Mouse (Mus musculus) hindbrain, embryonic 12.5 days (tissue): ENCODE measurements around the gene Nr2f6. TPM values are rescaled to one million over a fixed set of nuclear protein-coding genes. Genes with fewer than 3 reads are reported as not detected.

Experiments used
- ATAC-seq: fragments of 200-750 bp; cut with Nextera tagmentation; 2 replicates; pipeline ENCODE4 v1.8.0; 2017; ENCODE audit warnings: moderate TSS enrichment; ENCODE audit not compliant: low FRiP score
- H3K27ac ChIP-seq: fragments of 300-500 bp; sonication (generic); 2 replicates; pipeline ENCODE4 v1.5.1; 2016; ENCODE audit warnings: mild to moderate bottlenecking
- H3K27me3 ChIP-seq: fragments of 300-500 bp; sonication (generic); 2 replicates; pipeline ENCODE4 v1.6.1; 2016; ENCODE audit warnings: mild to moderate bottlenecking
- H3K36me3 ChIP-seq: fragments of 300-500 bp; sonication (generic); 2 replicates; pipeline ENCODE4 v1.6.1; 2016; ENCODE audit warnings: mild to moderate bottlenecking
- H3K4me1 ChIP-seq: fragments of 300-500 bp; sonication (generic); 2 replicates; pipeline ENCODE4 v1.6.1; 2016
- H3K4me2 ChIP-seq: fragments of 300-500 bp; sonication (generic); replicated peaks from 2 replicates; pipeline ENCODE4 v1.6.1; 2016; ENCODE audit warnings: mild to moderate bottlenecking
- H3K4me3 ChIP-seq: fragments of 300-500 bp; sonication (generic); 2 replicates; pipeline ENCODE4 v1.5.1; 2016; ENCODE audit warnings: mild to moderate bottlenecking
- H3K9ac ChIP-seq: fragments of 300-500 bp; sonication (generic); 2 replicates; pipeline ENCODE4 v1.6.1; 2016; ENCODE audit warnings: mild to moderate bottlenecking, moderate library complexity
- H3K9me3 ChIP-seq: fragments of 300-500 bp; sonication (generic); replicated peaks from 2 replicates; pipeline ENCODE4 v1.6.1; 2016; ENCODE audit warnings: mild to moderate bottlenecking
- WGBS: fragments of 180-500 bp; shearing (Covaris S2); methylation state at CpG from one replicate; pipeline ENCODE4 v1.1.7; 2016; 5-methylcytosine and 5-hydroxymethylcytosine counted together
- polyA plus RNA-seq: library from polyadenylated mRNA; unstranded; fragments of >200 nt; fragmentation: Nextera tagmentation; extraction: Ambion mirVana; gene quantifications from 2 replicates; pipeline ENCODE4 v1.2.1, GENCODE M21; 2016

The Nr2f6 gene
- polyA plus RNA-seq: 61.2 and 65.2 TPM in 2 replicates

GRCm38 (mm10) chr8:71381421-71381970 is at the start of gene Nr2f6:
TSS of gene Nr2f6 (minus strand) at chr8:71381960.
- Histone ChIP-seq H3K9me3 (no peaks in the 10 kb centered on the region), H3K27ac (peak within 1 kb of the TSS; percentile 95), H3K27me3 (no peaks in the 10 kb centered on the region), H3K4me3 (peak within 1 kb of the TSS; percentile 63), H3K36me3 (0 out of 2 replicates have a peak, but pooled peaks cover 8% of the 10 kb centered on the region), H3K4me1 (peaks cover 39% of the 10 kb centered on the region), H3K4me2 (peak within 1 kb of the TSS; percentile 96), H3K9ac (peak within 1 kb of the TSS; percentile 78)
- under 1% methylated on average over 75 of the region's 89 CpGs for WGBS
- peak; percentile 51 for ATAC-seq

- no peak overlapping the region for H3K4me2 ChIP-seq
- H3K4me3 ChIP-seq: no peak overlapping the region
- no peak for ATAC-seq
- H3K27ac ChIP-seq: no peak overlapping the region
- H3K27me3 ChIP-seq: no peaks in the 10 kb centered on the region
- 0 out of 2 replicates have a peak, but pooled peaks cover 11% of the 10 kb centered on the region for H3K9me3 ChIP-seq
- no peaks in the 10 kb centered on the region for H3K4me1 ChIP-seq
- no peaks in the 10 kb centered on the region for H3K36me3 ChIP-seq
- no peak overlapping the region for H3K9ac ChIP-seq
These were observed 40.4 kb upstream of the Nr2f6 start for GRCm38 (mm10) chr8:71422121-71422520.

GRCm38 (mm10) chr8:71411535-71412273 is 29.9 kb upstream of the Nr2f6 start:
- no peak overlapping the region for H3K27ac ChIP-seq
- ATAC-seq: no peak
- H3K9me3 ChIP-seq: no peaks in the 10 kb centered on the region
- no peak overlapping the region for H3K4me2 ChIP-seq
- peaks cover 14% of the 10 kb centered on the region; the same call in 1 of the 2 replicates for H3K36me3 ChIP-seq
- H3K4me1 ChIP-seq: peaks cover 10% of the 10 kb centered on the region
- no peak overlapping the region for H3K9ac ChIP-seq
- WGBS: 46% methylated on average over 11 of the region's 11 CpGs
- no peaks in the 10 kb centered on the region for H3K27me3 ChIP-seq
- no peak overlapping the region for H3K4me3 ChIP-seq

- WGBS: 95% methylated on average over 4 of the region's 4 CpGs
- ATAC-seq: no peak
These were observed 26.5 kb upstream of the Nr2f6 start for GRCm38 (mm10) chr8:71408231-71408630.

GRCm38 (mm10) chr8:71407441-71407840 is 25.7 kb upstream of the Nr2f6 start:
- Histone ChIP-seq H3K27me3 (no peaks in the 10 kb centered on the region), H3K36me3 (peaks cover 17% of the 10 kb centered on the region; the same call in 1 of the 2 replicates), H3K4me2 (peak overlapping the region; percentile 82; the same call in 1 of the 2 replicates), H3K4me3 (peak overlapping the region; percentile 49; the same call in 1 of the 2 replicates), H3K27ac (no peak overlapping the region), H3K9me3 (no peaks in the 10 kb centered on the region), H3K9ac (no peak overlapping the region), H3K4me1 (peaks cover 19% of the 10 kb centered on the region)
- 93% methylated on average over 14 of the region's 14 CpGs for WGBS
- ATAC-seq: no peak

More at GRCm38 (mm10) chr8:71408231-71408630, 26.5 kb upstream of the Nr2f6 start:
- Histone ChIP-seq H3K4me2 (no peak overlapping the region), H3K27ac (no peak overlapping the region), H3K9ac (no peak overlapping the region), H3K4me3 (no peak overlapping the region), H3K4me1 (peaks cover 19% of the 10 kb centered on the region), H3K9me3 (no peaks in the 10 kb centered on the region), H3K27me3 (no peaks in the 10 kb centered on the region), H3K36me3 (peaks cover 17% of the 10 kb centered on the region; the same call in 1 of the 2 replicates)

GRCm38 (mm10) chr8:71406099-71407015 is 24.6 kb upstream of the Nr2f6 start:
- WGBS: under 1% methylated on average over 55 of the region's 55 CpGs
- Histone ChIP-seq H3K36me3 (peaks cover 17% of the 10 kb centered on the region; the same call in 1 of the 2 replicates), H3K27ac (no peak overlapping the region), H3K4me3 (peak overlapping the region; percentile 49), H3K4me2 (peak overlapping the region; percentile 82), H3K9me3 (no peaks in the 10 kb centered on the region), H3K27me3 (no peaks in the 10 kb centered on the region), H3K4me1 (peaks cover 16% of the 10 kb centered on the region), H3K9ac (peak overlapping the region; percentile 50)
- ATAC-seq: peak; percentile 74

- H3K27me3 ChIP-seq: no peaks in the 10 kb centered on the region
- H3K4me3 ChIP-seq: peak within 1 kb of the TSS; percentile 49
- whole genome bisulfite sequencing: 16% methylated on average over 33 of the region's 33 CpGs
- H3K27ac ChIP-seq: 0 out of 2 replicates have a peak within 1 kb of the TSS, but pooled peaks have one; percentile 37
- peaks cover 17% of the 10 kb centered on the region; the same call in 1 of the 2 replicates for H3K36me3 ChIP-seq
- peak; percentile 92 for ATAC-seq
- H3K9ac ChIP-seq: peak within 1 kb of the TSS; percentile 50
- H3K9me3 ChIP-seq: no peaks in the 10 kb centered on the region
- peak within 1 kb of the TSS; percentile 82 for H3K4me2 ChIP-seq
- H3K4me1 ChIP-seq: peaks cover 16% of the 10 kb centered on the region
These were observed 23.8 kb upstream of the Nr2f6 start, which contains the start of gene Ankle1 for GRCm38 (mm10) chr8:71405401-71406098. TSS of gene Ankle1 (plus strand) at chr8:71406010.

GRCm38 (mm10) chr8:71404951-71405351 is 23.2 kb upstream of the Nr2f6 start:
- 86% methylated on average over 9 of the region's 9 CpGs for WGBS
- peaks cover 17% of the 10 kb centered on the region; the same call in 1 of the 2 replicates for H3K36me3 ChIP-seq
- no peak overlapping the region for H3K9ac ChIP-seq
- H3K4me1 ChIP-seq: peaks cover 16% of the 10 kb centered on the region
- no peaks in the 10 kb centered on the region for H3K9me3 ChIP-seq
- no peak overlapping the region for H3K27ac ChIP-seq
- ATAC-seq: no peak
- H3K4me3 ChIP-seq: 0 out of 2 replicates have a peak overlapping the region, but pooled peaks have one; percentile 49
- H3K27me3 ChIP-seq: no peaks in the 10 kb centered on the region
- peak overlapping the region; percentile 82; the same call in 1 of the 2 replicates for H3K4me2 ChIP-seq

- no peak for ATAC-seq
These were observed 22.3 kb upstream of the Nr2f6 start for GRCm38 (mm10) chr8:71404011-71404410.

GRCm38 (mm10) chr8:71403107-71403885 is 21.5 kb upstream of the Nr2f6 start:
- H3K27ac ChIP-seq: no peak overlapping the region
- peaks cover 16% of the 10 kb centered on the region for H3K36me3 ChIP-seq
- no peak overlapping the region for H3K4me2 ChIP-seq
- ATAC-seq: no peak
- H3K9ac ChIP-seq: no peak overlapping the region
- WGBS: 84% methylated on average over 6 of the region's 6 CpGs
- no peaks in the 10 kb centered on the region for H3K9me3 ChIP-seq
- H3K4me1 ChIP-seq: peaks cover 16% of the 10 kb centered on the region
- no peaks in the 10 kb centered on the region for H3K27me3 ChIP-seq
- no peak overlapping the region for H3K4me3 ChIP-seq

More at GRCm38 (mm10) chr8:71404011-71404410, 22.3 kb upstream of the Nr2f6 start:
- Histone ChIP-seq H3K9me3 (no peaks in the 10 kb centered on the region), H3K36me3 (peaks cover 17% of the 10 kb centered on the region), H3K4me1 (peaks cover 16% of the 10 kb centered on the region), H3K4me2 (no peak overlapping the region), H3K27me3 (no peaks in the 10 kb centered on the region), H3K27ac (no peak overlapping the region), H3K4me3 (no peak overlapping the region), H3K9ac (no peak overlapping the region)
- 90% methylated on average over 8 of the region's 8 CpGs for WGBS
